Mouse (Mus musculus) embryonic facial prominence, embryonic 13.5 days (tissue): Measurements from ENCODE around the gene Pitpnm3. TPM values are rescaled to one million over a fixed set of nuclear protein-coding genes. Genes with fewer than 3 reads are reported as not detected.
A peak's percentile ranks its signal among the peaks of the same experiment; 100 is the strongest.

Experiments
- ATAC-seq: fragments of 200-750 bp; cut with Nextera tagmentation; 2 replicates; pipeline ENCODE4 v1.8.0; 2017; ENCODE audit warnings: low read depth; ENCODE audit not compliant: insufficient number of reproducible peaks, insufficient read depth, low FRiP score, low TSS enrichment
- H3K27ac ChIP-seq: fragments of 300-500 bp; sonication (generic); 2 replicates; pipeline ENCODE4 v1.5.1; 2015; ENCODE audit warnings: moderate library complexity, mild to moderate bottlenecking, inconsistent platforms
- H3K27me3 ChIP-seq: fragments of 300-500 bp; sonication (generic); 2 replicates; pipeline ENCODE4 v1.6.1; 2015; ENCODE audit warnings: mild to moderate bottlenecking, inconsistent platforms
- H3K36me3 ChIP-seq: fragments of 300-500 bp; sonication (generic); 2 replicates; pipeline ENCODE4 v1.6.1; 2015; ENCODE audit warnings: mild to moderate bottlenecking, inconsistent platforms
- H3K4me1 ChIP-seq: fragments of 300-500 bp; sonication (generic); 2 replicates; pipeline ENCODE4 v1.6.1; 2015; ENCODE audit warnings: inconsistent platforms
- H3K4me2 ChIP-seq: fragments of 300-500 bp; sonication (generic); 2 replicates; pipeline ENCODE4 v1.6.1; 2015; ENCODE audit warnings: moderate library complexity, mild to moderate bottlenecking, inconsistent platforms
- H3K4me3 ChIP-seq: fragments of 300-500 bp; sonication (generic); 2 replicates; pipeline ENCODE4 v1.5.1; 2015; ENCODE audit warnings: mild to moderate bottlenecking, inconsistent platforms
- H3K9ac ChIP-seq: fragments of 300-500 bp; sonication (generic); 2 replicates; pipeline ENCODE4 v1.6.1; 2015; ENCODE audit warnings: mild to moderate bottlenecking, inconsistent platforms
- H3K9me3 ChIP-seq: fragments of 300-500 bp; sonication (generic); 2 replicates; pipeline ENCODE4 v1.6.1; 2016; ENCODE audit warnings: inconsistent platforms
- WGBS: fragments of 180-500 bp; shearing (Covaris S2); methylation state at CpG from one replicate; pipeline ENCODE4 v1.1.7; 2015; ENCODE audit warnings: mixed read lengths; 5-methylcytosine and 5-hydroxymethylcytosine counted together
- polyA plus RNA-seq: library from polyadenylated mRNA; unstranded; fragments of >200 nt; fragmentation: Nextera tagmentation; extraction: Ambion mirVana; gene quantifications from 2 replicates; pipeline ENCODE4 v1.2.1, GENCODE M21; 2015

The Pitpnm3 gene
- polyA plus RNA-seq, 1 experiment from 2014 or later = 0.62 TPM

DNA sequence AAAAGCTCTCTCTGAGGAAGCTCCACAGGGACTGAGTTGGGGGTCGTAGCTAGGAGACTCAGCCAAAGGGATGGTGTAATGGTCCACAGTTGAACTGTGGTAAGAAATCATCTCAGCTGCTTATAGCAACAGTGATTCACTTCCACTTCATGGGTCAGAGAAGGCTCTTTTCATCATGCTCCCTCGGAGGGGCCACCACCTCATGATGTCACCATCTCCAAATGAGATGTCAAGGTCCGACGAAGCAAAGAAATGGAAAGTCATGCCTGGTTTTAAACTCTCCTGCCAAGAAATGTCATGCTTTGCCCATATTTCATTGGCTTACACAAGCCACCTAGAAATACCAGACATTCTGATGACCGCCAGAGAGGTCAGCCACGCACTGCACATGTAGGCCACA is 15.2 kb downstream of the Pitpnm3 start:
- no peak overlapping the region for H3K9ac ChIP-seq
- no peak overlapping the region for H3K4me3 ChIP-seq
- no peaks in the 10 kb centered on the region for H3K36me3 ChIP-seq
- no peak for ATAC-seq
- H3K27me3 ChIP-seq = no peaks in the 10 kb centered on the region
- H3K9me3 ChIP-seq = no peaks in the 10 kb centered on the region
- 85% methylated on average over 6 of the region's 6 CpGs for WGBS
- no peak overlapping the region for H3K4me2 ChIP-seq
- no peaks in the 10 kb centered on the region for H3K4me1 ChIP-seq
- H3K27ac ChIP-seq = no peak overlapping the region

DNA sequence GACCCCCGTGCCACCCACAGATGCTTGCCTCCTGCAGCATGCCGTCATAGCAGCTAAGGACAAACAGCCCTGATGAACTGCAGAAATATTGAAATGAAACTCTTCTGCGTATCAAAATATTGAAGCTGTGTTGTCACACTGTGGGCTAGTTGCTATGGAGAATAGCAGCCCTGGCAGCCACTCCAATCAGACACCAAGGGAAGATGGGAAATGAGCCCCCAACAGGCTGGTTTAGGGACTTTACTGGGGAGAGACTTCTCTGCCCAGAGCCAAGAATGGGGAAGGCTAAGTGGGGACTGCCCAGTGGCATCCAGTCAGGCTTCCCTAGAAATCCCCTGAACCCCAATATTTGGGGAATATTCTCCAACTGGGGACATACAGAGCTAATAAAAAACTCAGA is 16.9 kb downstream of the Pitpnm3 start:
- no peak overlapping the region for H3K4me3 ChIP-seq
- H3K27ac ChIP-seq = no peak overlapping the region
- H3K36me3 ChIP-seq = no peaks in the 10 kb centered on the region
- no peak overlapping the region for H3K4me2 ChIP-seq
- no peak overlapping the region for H3K9ac ChIP-seq
- no peaks in the 10 kb centered on the region for H3K9me3 ChIP-seq
- no peaks in the 10 kb centered on the region for H3K4me1 ChIP-seq
- ATAC-seq = no peak
- H3K27me3 ChIP-seq = no peaks in the 10 kb centered on the region
- 78% methylated on average over 3 of the region's 3 CpGs for WGBS

DNA sequence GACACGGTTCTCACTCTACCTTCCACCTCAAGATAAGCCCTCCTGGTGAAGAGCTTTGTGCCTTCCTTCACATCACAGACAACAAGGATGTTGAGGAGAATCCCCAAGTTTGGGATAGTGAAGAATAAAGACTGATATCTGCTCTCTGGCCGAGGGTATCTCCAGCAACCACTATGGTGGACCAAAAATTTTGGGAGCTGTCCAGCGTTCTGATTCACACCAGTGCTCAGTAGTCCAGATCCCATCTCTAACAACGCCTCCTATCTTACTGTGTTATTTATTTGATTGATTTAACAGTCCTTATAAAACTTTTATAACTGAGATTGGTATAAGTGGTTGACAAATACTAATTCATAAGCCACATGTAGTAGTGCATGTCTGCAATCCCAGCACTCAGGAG is 22.3 kb downstream of the Pitpnm3 start:
- H3K27me3 ChIP-seq = no peaks in the 10 kb centered on the region
- 62% methylated on average over 4 of the region's 4 CpGs for WGBS
- no peak for ATAC-seq
- H3K27ac ChIP-seq = no peak overlapping the region
- H3K9me3 ChIP-seq = no peaks in the 10 kb centered on the region
- H3K4me1 ChIP-seq = no peaks in the 10 kb centered on the region
- no peak overlapping the region for H3K4me3 ChIP-seq
- no peak overlapping the region for H3K4me2 ChIP-seq
- no peak overlapping the region for H3K9ac ChIP-seq
- no peaks in the 10 kb centered on the region for H3K36me3 ChIP-seq

DNA sequence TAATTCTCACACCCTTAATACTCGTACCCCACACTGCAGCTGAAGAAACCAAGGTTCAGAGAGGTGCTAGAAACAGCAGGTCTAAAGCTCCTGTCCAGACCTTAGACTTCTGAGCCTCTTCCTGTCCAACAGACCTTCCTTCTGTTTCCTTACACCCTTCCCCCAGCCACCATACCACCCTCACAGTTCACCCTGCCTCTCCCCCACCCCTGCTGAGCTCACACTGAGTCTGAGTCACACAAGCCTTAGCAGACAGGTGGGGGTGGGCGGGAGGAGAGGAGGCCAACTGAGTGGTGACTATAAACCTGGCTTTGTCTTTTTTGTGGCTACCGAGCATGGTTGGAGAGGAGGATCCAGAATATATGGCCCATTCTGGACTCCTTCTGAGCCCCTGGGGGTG is 24.9 kb downstream of the Pitpnm3 start:
- Histone ChIP-seq H3K4me3 (no peak overlapping the region), H3K36me3 (no peaks in the 10 kb centered on the region), H3K27ac (no peak overlapping the region), H3K4me1 (no peaks in the 10 kb centered on the region), H3K9me3 (no peaks in the 10 kb centered on the region), H3K9ac (no peak overlapping the region), H3K4me2 (no peak overlapping the region), H3K27me3 (no peaks in the 10 kb centered on the region)
- ATAC-seq = no peak
- WGBS = 57% methylated on average over 3 of the region's 3 CpGs

DNA sequence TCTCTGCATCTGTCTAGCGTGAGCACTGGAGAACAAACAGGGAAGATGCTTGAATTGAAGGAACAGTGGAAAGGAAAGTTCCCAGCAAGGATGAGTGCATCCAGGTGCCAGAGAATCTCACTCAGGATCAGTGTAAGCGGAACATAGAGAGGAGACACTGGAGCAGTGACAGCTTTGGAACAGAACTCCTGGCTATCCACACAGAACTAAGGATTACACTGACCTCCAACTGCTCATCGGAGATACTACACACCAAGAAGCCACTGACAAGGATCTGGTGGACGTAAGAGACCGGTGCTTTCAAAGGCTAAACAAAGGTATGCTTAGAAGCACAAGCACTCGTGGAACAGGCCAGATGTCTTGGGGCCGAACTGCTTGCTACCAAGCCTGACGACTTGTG is 31.4 kb downstream of the Pitpnm3 start:
- Histone ChIP-seq H3K27me3 (no peaks in the 10 kb centered on the region), H3K27ac (no peak overlapping the region), H3K4me2 (no peak overlapping the region), H3K9ac (no peak overlapping the region), H3K36me3 (no peaks in the 10 kb centered on the region), H3K4me1 (peaks cover 4% of the 10 kb centered on the region; the same call in 1 of the 2 replicates), H3K9me3 (no peaks in the 10 kb centered on the region), H3K4me3 (no peak overlapping the region)
- no peak for ATAC-seq
- WGBS = 61% methylated on average over 8 of the region's 8 CpGs

DNA sequence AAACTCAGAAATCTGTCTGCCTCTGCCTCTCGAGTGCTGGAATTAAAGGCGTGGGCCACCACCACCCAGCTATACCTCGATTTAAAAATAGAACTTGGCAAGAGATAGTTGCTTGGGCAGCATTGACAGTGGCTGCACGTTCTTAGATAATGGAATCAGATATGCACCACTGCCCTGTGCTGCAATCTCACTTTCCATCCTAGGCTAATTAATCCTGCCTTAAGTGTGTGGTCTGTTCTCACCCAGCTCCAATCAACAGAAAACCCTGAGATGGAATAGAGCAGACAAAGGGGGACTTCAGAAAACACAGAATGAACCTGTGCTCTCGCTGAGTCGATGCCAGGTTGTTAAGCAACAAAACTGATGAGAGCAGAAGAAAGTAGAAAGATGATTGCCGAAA is 32.0 kb downstream of the Pitpnm3 start:
- no peak overlapping the region for H3K9ac ChIP-seq
- H3K4me1 ChIP-seq = peaks cover 11% of the 10 kb centered on the region
- ATAC-seq = no peak
- H3K4me2 ChIP-seq = no peak overlapping the region
- H3K27ac ChIP-seq = no peak overlapping the region
- no peaks in the 10 kb centered on the region for H3K27me3 ChIP-seq
- H3K36me3 ChIP-seq = no peaks in the 10 kb centered on the region
- WGBS = 71% methylated on average over 7 of the region's 7 CpGs
- no peaks in the 10 kb centered on the region for H3K9me3 ChIP-seq
- H3K4me3 ChIP-seq = no peak overlapping the region

DNA sequence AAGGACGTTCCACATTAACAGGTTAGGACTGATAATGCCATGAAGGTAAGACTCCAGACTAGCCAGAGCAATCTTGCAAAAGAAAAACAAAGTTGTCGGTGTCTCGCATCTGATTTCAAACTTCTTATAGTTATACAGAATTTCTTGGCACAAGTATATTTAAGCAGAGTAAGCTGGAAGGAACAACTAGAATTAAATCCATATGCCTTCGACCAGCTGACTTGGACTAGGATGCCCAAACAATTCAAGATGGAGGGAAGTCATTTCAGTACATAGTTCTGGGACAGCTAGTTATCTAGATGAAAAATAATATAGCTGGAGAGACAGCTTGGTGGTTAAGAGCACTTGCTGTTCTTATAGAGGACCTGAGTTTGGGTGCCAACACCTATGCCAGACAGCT is 34.6 kb downstream of the Pitpnm3 start:
- ATAC-seq = no peak
- WGBS = 45% methylated on average over 4 of the region's 4 CpGs

DNA sequence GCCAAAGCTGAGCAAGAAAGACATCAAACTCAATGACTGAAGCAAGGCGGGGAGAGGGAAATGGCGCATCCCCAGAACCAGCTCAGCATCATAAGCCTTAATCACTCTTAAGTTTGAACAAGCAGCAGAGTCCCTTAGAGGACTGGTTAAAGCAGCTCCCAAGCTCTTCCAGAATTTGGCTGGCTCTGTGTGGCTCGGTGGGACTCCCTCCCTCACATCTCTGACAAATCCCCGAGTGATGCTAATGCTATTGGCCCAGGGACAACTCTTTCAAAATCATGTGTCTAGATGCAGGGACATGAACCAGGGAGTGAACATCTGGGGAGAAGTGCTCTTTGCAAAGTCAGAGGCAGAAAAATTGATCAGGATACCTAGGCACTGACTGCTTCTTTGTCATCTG is 36.4 kb downstream of the Pitpnm3 start:
- Histone ChIP-seq H3K9me3 (no peaks in the 10 kb centered on the region), H3K4me3 (no peak overlapping the region), H3K9ac (no peak overlapping the region), H3K27me3 (no peaks in the 10 kb centered on the region), H3K4me2 (no peak overlapping the region), H3K36me3 (no peaks in the 10 kb centered on the region), H3K4me1 (peaks cover 22% of the 10 kb centered on the region), H3K27ac (no peak overlapping the region; the same call in 1 of the 2 replicates)
- ATAC-seq = no peak
- WGBS = 55% methylated on average over 4 of the region's 4 CpGs

More for the DNA sequence above, 34.6 kb downstream of the Pitpnm3 start:
- Histone ChIP-seq H3K4me3 (no peak overlapping the region), H3K36me3 (no peaks in the 10 kb centered on the region), H3K9me3 (no peaks in the 10 kb centered on the region), H3K4me2 (no peak overlapping the region), H3K9ac (no peak overlapping the region), H3K27ac (peak overlapping the region; percentile 44), H3K4me1 (peaks cover 22% of the 10 kb centered on the region), H3K27me3 (no peaks in the 10 kb centered on the region)

DNA sequence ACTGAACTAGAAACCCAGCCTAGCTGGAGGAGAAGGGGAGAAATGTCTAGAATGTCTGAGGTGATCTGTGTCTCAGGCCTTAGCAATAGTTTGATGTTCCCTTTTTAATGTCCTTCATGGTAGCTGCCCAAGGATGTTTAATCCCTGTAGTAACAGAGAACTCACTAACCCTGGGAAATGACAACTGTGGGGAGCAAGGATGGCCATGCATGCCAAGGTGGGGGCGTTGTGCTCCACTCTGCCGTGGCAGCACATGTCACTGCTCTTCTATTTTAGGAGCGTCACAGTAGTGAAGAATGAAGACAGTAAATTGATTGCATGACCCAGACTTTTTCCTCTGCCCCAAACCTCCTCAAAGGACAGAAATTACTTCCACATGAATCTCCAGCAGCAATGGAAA is 37.6 kb downstream of the Pitpnm3 start:
- H3K9me3 ChIP-seq = no peaks in the 10 kb centered on the region
- H3K27ac ChIP-seq = no peak overlapping the region; the same call in 1 of the 2 replicates
- no peak overlapping the region for H3K4me3 ChIP-seq
- ATAC-seq = no peak
- H3K4me1 ChIP-seq = peaks cover 22% of the 10 kb centered on the region
- H3K9ac ChIP-seq = no peak overlapping the region
- no peaks in the 10 kb centered on the region for H3K36me3 ChIP-seq
- H3K4me2 ChIP-seq = no peak overlapping the region
- H3K27me3 ChIP-seq = no peaks in the 10 kb centered on the region
- 33% methylated on average over 3 of the region's 3 CpGs for WGBS

DNA sequence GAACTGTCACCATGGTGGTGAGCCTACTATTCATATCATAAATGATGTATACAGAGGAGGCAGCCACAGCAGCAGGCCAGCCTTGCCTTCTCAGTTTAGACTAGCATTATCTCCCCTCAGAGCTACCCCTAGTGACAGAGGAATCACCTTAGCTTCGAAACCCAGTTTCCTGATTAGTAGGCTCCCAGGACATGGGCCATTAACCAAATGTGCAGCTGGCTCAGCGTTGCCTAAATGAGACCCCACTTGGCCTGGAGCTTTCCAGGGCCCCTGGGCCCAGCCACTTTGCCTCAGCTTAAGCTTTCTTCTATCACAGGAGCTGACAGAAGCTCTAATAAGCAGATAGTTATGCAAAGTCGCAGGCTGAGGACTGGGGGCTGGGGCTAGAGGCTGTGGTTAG is 39.6 kb downstream of the Pitpnm3 start:
- Histone ChIP-seq H3K9me3 (no peaks in the 10 kb centered on the region), H3K4me3 (no peak overlapping the region), H3K4me1 (peaks cover 22% of the 10 kb centered on the region), H3K9ac (no peak overlapping the region), H3K27ac (no peak overlapping the region), H3K27me3 (no peaks in the 10 kb centered on the region; the same call in 1 of the 2 replicates), H3K36me3 (no peaks in the 10 kb centered on the region), H3K4me2 (no peak overlapping the region)
- no peak for ATAC-seq
- 46% methylated on average over 3 of the region's 3 CpGs for WGBS

DNA sequence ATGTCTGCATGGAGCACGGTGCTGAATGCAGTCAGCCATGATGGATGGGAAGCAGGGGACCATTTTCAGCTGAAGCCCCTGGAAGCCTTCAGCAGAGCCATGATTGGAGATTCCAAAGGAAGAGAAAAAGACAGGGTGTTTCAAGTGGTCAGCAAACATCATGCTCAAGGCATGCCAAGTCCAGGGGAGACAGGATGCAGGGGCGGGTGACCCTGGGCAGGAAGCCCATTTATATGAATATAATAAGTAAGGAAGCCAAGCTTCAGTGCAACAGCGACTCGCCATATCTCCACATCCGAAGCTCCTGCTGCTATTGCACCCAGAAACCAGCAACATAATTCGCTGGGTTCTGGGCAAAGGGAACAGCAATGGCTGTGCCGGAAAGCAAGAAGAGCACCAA is 41.1 kb downstream of the Pitpnm3 start:
- Histone ChIP-seq H3K4me1 (peaks cover 21% of the 10 kb centered on the region), H3K4me3 (no peak overlapping the region), H3K9ac (no peak overlapping the region), H3K27ac (no peak overlapping the region), H3K4me2 (no peak overlapping the region), H3K9me3 (no peaks in the 10 kb centered on the region), H3K27me3 (no peaks in the 10 kb centered on the region; the same call in 1 of the 2 replicates), H3K36me3 (no peaks in the 10 kb centered on the region)
- 87% methylated on average over 7 of the region's 7 CpGs for WGBS
- ATAC-seq = no peak

DNA sequence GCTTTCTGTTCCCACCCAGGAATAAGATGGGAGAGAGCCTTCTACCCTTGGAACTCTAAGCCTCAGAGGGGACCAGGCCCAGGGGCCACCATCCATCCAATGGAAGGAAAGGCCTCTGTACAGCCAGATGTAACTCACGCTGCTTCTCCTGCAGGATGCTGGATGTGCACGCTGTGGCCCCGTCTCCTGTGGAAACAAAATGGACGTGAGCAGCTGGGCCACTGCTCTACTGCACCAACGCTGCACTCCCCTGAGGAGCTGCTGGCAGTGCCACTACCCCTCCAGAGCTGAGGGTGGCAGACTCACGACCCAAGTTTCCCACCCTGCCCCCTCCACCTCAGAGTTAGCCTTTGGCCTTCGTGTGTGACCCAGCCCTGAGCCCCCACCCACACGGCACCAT is 43.2 kb downstream of the Pitpnm3 start:
- Histone ChIP-seq H3K4me3 (no peak overlapping the region), H3K27ac (no peak overlapping the region), H3K9ac (no peak overlapping the region), H3K4me1 (peaks cover 4% of the 10 kb centered on the region; the same call in 1 of the 2 replicates), H3K27me3 (no peaks in the 10 kb centered on the region; the same call in 1 of the 2 replicates), H3K9me3 (no peaks in the 10 kb centered on the region), H3K36me3 (no peaks in the 10 kb centered on the region), H3K4me2 (no peak overlapping the region)
- WGBS = 66% methylated on average over 8 of the region's 8 CpGs
- ATAC-seq = no peak
